Mouse (Mus musculus) megakaryocyte, embryonic 14.5 days (primary cell): ENCODE results near the gene Cenpp.
"Not testable (repeated sequence)": the region's sequence is repeated elsewhere in the genome, so short reads cannot be mapped to it uniquely, and the experiment has no call there.

Experiments
- FLI1 ChIP-seq: IDR thresholded peaks from 2 replicates; pipeline ENCODE4 v1.6.1; 2012; ENCODE audit warnings: low read length, inconsistent platforms, mixed read lengths
- GATA1 ChIP-seq: IDR thresholded peaks from 3 replicates; pipeline ENCODE4 v1.6.1; 2012; ENCODE audit warnings: mixed read lengths, low read length, inconsistent platforms, borderline replicate concordance

DNA sequence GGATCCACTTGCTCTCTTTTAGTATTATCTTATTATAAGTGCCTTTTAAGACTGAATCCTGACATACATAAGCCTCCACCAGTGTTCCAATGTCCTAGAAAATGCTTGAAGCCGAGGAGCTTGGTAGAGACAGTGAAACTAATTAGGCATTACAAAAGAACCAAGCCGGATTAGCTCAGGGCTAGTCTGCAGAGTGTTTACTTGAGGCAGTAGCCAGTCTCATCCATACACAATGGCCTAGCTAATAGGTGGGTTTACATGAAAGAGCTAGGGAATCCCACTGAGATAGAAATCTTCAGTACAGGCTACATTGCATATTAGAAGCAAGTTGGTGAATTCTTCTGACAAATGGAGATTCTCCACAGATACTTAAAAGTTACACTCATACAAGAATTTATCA is 50.0 kb downstream of the Cenpp start:
- not testable (repeated sequence) for TF ChIP-seq GATA1, FLI1
